Comparison of ENCODE assay signal across 7 mouse cellular contexts in genomic region chrX:75764794-75765328, GRCm38 (mm10).
A peak's percentile ranks its signal among the peaks of the same experiment; 100 is the strongest.
DNase-seq lines count a peak whose midpoint lies in the region; ATAC-seq and TF ChIP-seq lines count a peak whose summit lies in the region.

No protein-coding gene starts in this region.

- peak overlapping the region; percentile 49 for H3K4me3 ChIP-seq in lung, embryonic 14.5 days (ENCODE audit: low read depth, low read length)
- H3K4me3 ChIP-seq in forebrain, embryonic 11.5 days (ENCODE audit: low read depth, low read length): peak overlapping the region; percentile 46
- peak overlapping the region; percentile 51 for H3K4me3 ChIP-seq in limb, embryonic 15.5 days
- peak overlapping the region; percentile 46 for H3K4me3 ChIP-seq in stomach, embryonic 15.5 days (replicated peaks)

- ATAC-seq in lung, embryonic 14.5 days (ENCODE audit: insufficient read depth): peak; percentile 26; the same call in 1 of the 2 replicates
- peak; percentile 25; the same call in 1 of the 2 replicates for ATAC-seq in forebrain, embryonic 11.5 days (replicated peaks; ENCODE audit: low FRiP score)
- ATAC-seq in limb, embryonic 15.5 days (ENCODE audit: insufficient number of reproducible peaks, low FRiP score, low TSS enrichment, low read depth): no peak
- peak; percentile 27; the same call in 1 of the 2 replicates for ATAC-seq in stomach, embryonic 15.5 days (ENCODE audit: insufficient read depth, low FRiP score, low read depth)
- ATAC-seq in megakaryocyte progenitor cell, adult 5-6 weeks (replicated peaks; ENCODE audit: poor library complexity): no peak

- no peak for DNase-seq in lung, embryonic 14.5 days
- no peak for DNase-seq in lung, postnatal 36 days
- DNase-seq in forebrain, embryonic 11.5 days (ENCODE audit: low spot score): no peak
- DNase-seq in cerebellum, postnatal 10 days: no peak

- no peaks in the 10 kb centered on the region for H3K36me3 ChIP-seq in lung, embryonic 14.5 days (ENCODE audit: insufficient read depth)
- no peaks in the 10 kb centered on the region for H3K36me3 ChIP-seq in forebrain, embryonic 11.5 days (ENCODE audit: control insufficient read depth, insufficient read depth, low read length)
- no peaks in the 10 kb centered on the region for H3K36me3 ChIP-seq in limb, embryonic 15.5 days
- H3K36me3 ChIP-seq in stomach, embryonic 15.5 days: no peaks in the 10 kb centered on the region

- no peaks in the 10 kb centered on the region for H3K27me3 ChIP-seq in lung, embryonic 14.5 days (ENCODE audit: insufficient read depth, low read length)
- no peaks in the 10 kb centered on the region for H3K27me3 ChIP-seq in forebrain, embryonic 11.5 days (ENCODE audit: control insufficient read depth, insufficient read depth, low read length)
- no peaks in the 10 kb centered on the region for H3K27me3 ChIP-seq in limb, embryonic 15.5 days
- no peaks in the 10 kb centered on the region for H3K27me3 ChIP-seq in stomach, embryonic 15.5 days (replicated peaks)

- peak overlapping the region; percentile 63 for H3K4me2 ChIP-seq in lung, embryonic 14.5 days
- H3K4me2 ChIP-seq in forebrain, embryonic 11.5 days (ENCODE audit: low read depth, low read length, severe bottlenecking): peak overlapping the region; percentile 53
- H3K4me2 ChIP-seq in limb, embryonic 15.5 days: peak overlapping the region; percentile 47
- H3K4me2 ChIP-seq in stomach, embryonic 15.5 days: peak overlapping the region; percentile 52

- 33% methylated on average over 7 of the region's 7 CpGs for WGBS in lung, embryonic 14.5 days
- 36% methylated on average over 7 of the region's 7 CpGs for WGBS in forebrain, embryonic 11.5 days
- WGBS in limb, embryonic 15.5 days: 31% methylated on average over 7 of the region's 7 CpGs
- 32% methylated on average over 7 of the region's 7 CpGs for WGBS in stomach, embryonic 15.5 days

- H3K4me1 ChIP-seq in lung, embryonic 14.5 days (ENCODE audit: insufficient read depth): no peaks in the 10 kb centered on the region
- H3K4me1 ChIP-seq in forebrain, embryonic 11.5 days (replicated peaks; ENCODE audit: control insufficient read depth, insufficient read depth, low read length): no peaks in the 10 kb centered on the region
- H3K4me1 ChIP-seq in limb, embryonic 15.5 days: no peaks in the 10 kb centered on the region
- no peaks in the 10 kb centered on the region for H3K4me1 ChIP-seq in stomach, embryonic 15.5 days

- H3K9ac ChIP-seq in lung, embryonic 14.5 days: peak overlapping the region; percentile 66
- H3K9ac ChIP-seq in forebrain, embryonic 11.5 days (ENCODE audit: low read length): peak overlapping the region; percentile 64
- 0 out of 2 replicates have a peak overlapping the region, but pooled peaks have one; percentile 1 for H3K9ac ChIP-seq in limb, embryonic 15.5 days
- no peak overlapping the region; the same call in 1 of the 2 replicates for H3K9ac ChIP-seq in stomach, embryonic 15.5 days

- H3K27ac ChIP-seq in lung, embryonic 14.5 days (ENCODE audit: low read depth): peak overlapping the region; percentile 90
- H3K27ac ChIP-seq in forebrain, embryonic 11.5 days (ENCODE audit: low read depth, low read length): peak overlapping the region; percentile 83
- peak overlapping the region; percentile 87 for H3K27ac ChIP-seq in limb, embryonic 15.5 days
- peak overlapping the region; percentile 81 for H3K27ac ChIP-seq in stomach, embryonic 15.5 days

- H3K9me3 ChIP-seq in lung, embryonic 14.5 days (ENCODE audit: low read depth, low read length): no peaks in the 10 kb centered on the region
- no peaks in the 10 kb centered on the region for H3K9me3 ChIP-seq in forebrain, embryonic 11.5 days (ENCODE audit: control insufficient read depth, low read length)
- H3K9me3 ChIP-seq in limb, embryonic 15.5 days: no peaks in the 10 kb centered on the region
- no peaks in the 10 kb centered on the region for H3K9me3 ChIP-seq in stomach, embryonic 15.5 days

- no peak for TF ChIP-seq CTCF in lung, embryonic 14.5 days (IDR thresholded peaks at IDR 0.05; ENCODE audit: low read depth)

Comparison
In these comparisons a context has a peak if more than half of its experiments do, and no peak if none do; other contexts are left out.
1. ATAC-seq: peak in lung, embryonic 14.5 days (single experiment), forebrain, embryonic 11.5 days (single experiment) and stomach, embryonic 15.5 days (single experiment); none in limb, embryonic 15.5 days (single experiment) and megakaryocyte progenitor cell, adult 5-6 weeks (single experiment).
2. Peak in every context shown above with its lines, with median percentiles within 50 percentile points of each other: H3K27ac ChIP-seq, H3K4me2 ChIP-seq and H3K4me3 ChIP-seq.